Comparison of ENCODE assay signal across 26 mouse cellular contexts in genomic region chr10:30683449-30683848, GRCm38 (mm10). TPM values are rescaled to one million over a fixed set of nuclear protein-coding genes. Genes with fewer than 3 reads are reported as not detected.
DNase-seq lines count a peak whose midpoint lies in the region; ATAC-seq and TF ChIP-seq lines count a peak whose summit lies in the region.
"Had no signal": no experiment of that assay in that cellular context is flagged by ENCODE, and none has a peak within 500 bp of the region (broad histone marks: within the 10 kb centered on the region; RNA-seq: fewer than 3 reads in every experiment).

No protein-coding gene starts in this region.

- no peak overlapping the region for H3K27ac ChIP-seq in intestine, embryonic 16.5 days (ENCODE audit: low read length)
- no peak overlapping the region for H3K27ac ChIP-seq in stomach, postnatal 0 days (replicated peaks)
- H3K27ac ChIP-seq: embryonic facial prominence, embryonic 10.5 days; embryonic facial prominence, embryonic 13.5 days; forebrain, embryonic 10.5 days; gastrocnemius, adult 2 months; hindbrain, embryonic 12.5 days; hindbrain, embryonic 15.5 days had no signal

- TF ChIP-seq CTCF in stomach, postnatal 0 days (IDR thresholded peaks at IDR 0.05; ENCODE audit: low read depth), result no peak

- no peak overlapping the region for H3K4me3 ChIP-seq in intestine, embryonic 16.5 days (ENCODE audit: low read length)
- no peak overlapping the region for H3K4me3 ChIP-seq in stomach, postnatal 0 days (ENCODE audit: low read depth, low read length)
- H3K4me3 ChIP-seq: embryonic facial prominence, embryonic 10.5 days; embryonic facial prominence, embryonic 13.5 days; erythroblast, embryonic 14.5 days; forebrain, embryonic 10.5 days; gastrocnemius, adult 2 months; hindbrain, embryonic 12.5 days; hindbrain, embryonic 15.5 days had no signal

- DNase-seq in adrenal gland, postnatal 10 days, result peak; percentile 13
- DNase-seq in adrenal gland, adult 2 months, result no peak
- DNase-seq in lung, postnatal 25 days (ENCODE audit: low spot score), result peak; percentile 15
- no peak for DNase-seq in lung, postnatal 14 days
- peak; percentile 37 for DNase-seq in stomach, postnatal 0 days (ENCODE audit: low spot score)
- DNase-seq in testis, postnatal 14 days (ENCODE audit: low spot score), result no peak
- DNase-seq: cerebellum, adult 11 months; cerebellum, adult 2 months; cerebellum, postnatal 10 days; cerebellum, postnatal 36 days; embryo, embryonic 11 days; forebrain, postnatal 0 days; gastrocnemius, adult 2 months; gastrocnemius, postnatal 14 days; heart, adult 11 months had no signal

- no peaks in the 10 kb centered on the region for H3K36me3 ChIP-seq in intestine, embryonic 16.5 days (ENCODE audit: control insufficient read depth, insufficient read depth, low read length)
- no peaks in the 10 kb centered on the region for H3K36me3 ChIP-seq in stomach, postnatal 0 days (ENCODE audit: control insufficient read depth, insufficient read depth, low read length)
- H3K36me3 ChIP-seq: embryonic facial prominence, embryonic 10.5 days; embryonic facial prominence, embryonic 13.5 days; forebrain, embryonic 10.5 days; hindbrain, embryonic 12.5 days had no signal

- no peak overlapping the region for H3K4me2 ChIP-seq in intestine, embryonic 16.5 days (ENCODE audit: low read depth, low read length)
- no peak overlapping the region for H3K4me2 ChIP-seq in stomach, postnatal 0 days (replicated peaks; ENCODE audit: low read depth)
- H3K4me2 ChIP-seq: embryonic facial prominence, embryonic 13.5 days; heart, embryonic 11.5 days; hindbrain, embryonic 12.5 days; hindbrain, embryonic 15.5 days had no signal

- H3K9me3 ChIP-seq in intestine, embryonic 16.5 days (ENCODE audit: control insufficient read depth, low read length), result no peaks in the 10 kb centered on the region
- no peaks in the 10 kb centered on the region for H3K9me3 ChIP-seq in stomach, postnatal 0 days (ENCODE audit: control insufficient read depth, low read length)
- H3K9me3 ChIP-seq: embryonic facial prominence, embryonic 10.5 days; embryonic facial prominence, embryonic 13.5 days; forebrain, embryonic 10.5 days; hindbrain, embryonic 12.5 days; hindbrain, embryonic 15.5 days had no signal

- TF ChIP-seq EP300 in stomach, postnatal 0 days (optimal IDR thresholded peaks at IDR 0.05), result no peak

- peak; percentile 79 for ATAC-seq in intestine, embryonic 16.5 days
- peak; percentile 94 for ATAC-seq in stomach, postnatal 0 days (ENCODE audit: low FRiP score, low TSS enrichment)
- no peak for ATAC-seq in erythroid progenitor cell, adult 5-6 weeks (replicated peaks; ENCODE audit: low FRiP score, poor library complexity, severe bottlenecking)
- ATAC-seq: activated CD4-positive, CD25-positive, alpha-beta regulatory T cell, adult 4 months; forebrain, embryonic 14.5 days; forebrain, postnatal 0 days had no signal

- H3K9ac ChIP-seq in intestine, embryonic 16.5 days (ENCODE audit: low read depth, low read length), result no peak overlapping the region
- H3K9ac ChIP-seq in stomach, postnatal 0 days (ENCODE audit: low read length), result no peak overlapping the region
- H3K9ac ChIP-seq: embryonic facial prominence, embryonic 13.5 days; forebrain, postnatal 0 days; hindbrain, embryonic 12.5 days; hindbrain, embryonic 15.5 days had no signal

- no peaks in the 10 kb centered on the region for H3K4me1 ChIP-seq in intestine, embryonic 16.5 days (ENCODE audit: control insufficient read depth, insufficient read depth, low read length)
- H3K4me1 ChIP-seq in stomach, postnatal 0 days (replicated peaks; ENCODE audit: control insufficient read depth, insufficient read depth), result no peaks in the 10 kb centered on the region
- H3K4me1 ChIP-seq: embryonic facial prominence, embryonic 10.5 days; embryonic facial prominence, embryonic 13.5 days; forebrain, embryonic 10.5 days; hindbrain, embryonic 12.5 days; hindbrain, embryonic 15.5 days had no signal

- H3K27me3 ChIP-seq in intestine, embryonic 16.5 days (replicated peaks; ENCODE audit: control insufficient read depth, insufficient read depth, low read length), result no peaks in the 10 kb centered on the region
- H3K27me3 ChIP-seq in stomach, postnatal 0 days (ENCODE audit: control insufficient read depth, insufficient read depth, low read length), result no peaks in the 10 kb centered on the region
- H3K27me3 ChIP-seq: embryonic facial prominence, embryonic 13.5 days; hindbrain, embryonic 12.5 days; hindbrain, embryonic 15.5 days had no signal

- 80% methylated on average over 4 of the region's 4 CpGs for WGBS in intestine, embryonic 16.5 days
- WGBS in stomach, postnatal 0 days, result 77% methylated on average over 4 of the region's 4 CpGs

RNA-seq across cellular contexts. Expression of gene Hint3, which starts 54.0 kb away (rescaled TPM):
- 10 to 100 TPM; 42.9 to 44.3 TPM for total RNA-seq in adrenal gland, postnatal 10 days (2021)
- 10 to 100 TPM; 39.1 to 48.1 TPM for total RNA-seq in adrenal gland, adult 2 months (2021)
- 6.7 and 8.0 TPM in 2 replicates for polyA plus RNA-seq in adrenal gland, adult 2 months (2012; rRNA removed)
- polyA plus RNA-seq in intestine, embryonic 16.5 days (2015; fragmentation: Nextera tagmentation; extraction: Ambion mirVana), result 37.9 and 42.6 TPM in 2 replicates
- polyA plus RNA-seq in stomach, postnatal 0 days (2015; fragmentation: Nextera tagmentation; extraction: Ambion mirVana), result 60.9 and 67.4 TPM in 2 replicates
- total RNA-seq in erythroid progenitor cell, adult 5-6 weeks (2015; ENCODE audit: low replicate concordance), result 12.6 and 15.5 TPM in 2 replicates
- total RNA-seq in erythroid progenitor cell, adult 5-6 weeks (2017; ENCODE audit: low replicate concordance), result 11.9 and 17.5 TPM in 2 replicates

Comparison
In these comparisons a context has a peak if more than half of its experiments do, and no peak if none do; other contexts are left out.
1. DNase-seq: peak in adrenal gland, postnatal 10 days (single experiment), lung, postnatal 25 days (single experiment) and stomach, postnatal 0 days (single experiment); none in adrenal gland, adult 2 months (single experiment), lung, postnatal 14 days (single experiment) and testis, postnatal 14 days (single experiment).